Mouse (Mus musculus): ENCODE results near the gene Fkbp15. TPM values are rescaled to one million over a fixed set of nuclear protein-coding genes. Genes with fewer than 3 reads are reported as not detected.

Fkbp15 gene
- total and polyA plus RNA-seq, 2 experiments: 20.0 to 22.7 TPM

GRCm38 (mm10) chr4:62372410-62372809 is 12.1 kb upstream of the Fkbp15 start:
- H3K27ac ChIP-seq (replicated peaks; ENCODE audit: insufficient read depth, low read depth, low read length): peak overlapping the region; percentile 22
- no peak overlapping the region for H3K4me3 ChIP-seq (ENCODE audit: insufficient read depth, low read depth, low read length)
- no peak overlapping the region for H3K9ac ChIP-seq (ENCODE audit: low read depth, low read length)
- TF ChIP-seq POLR2A (IDR thresholded peaks at IDR 0.05; ENCODE audit: extremely low read depth, insufficient read depth, low read length): no peak
- TF ChIP-seq CTCF (IDR thresholded peaks at IDR 0.05; ENCODE audit: low read depth, low read length): no peak
- H3K36me3 ChIP-seq (ENCODE audit: control insufficient read depth, insufficient read depth, low read length): 0 out of 2 replicates have a peak, but pooled peaks cover 3% of the 10 kb centered on the region
- H3K27me3 ChIP-seq (ENCODE audit: control insufficient read depth, insufficient read depth, low read length): no peaks in the 10 kb centered on the region
- H3K79me2 ChIP-seq (ENCODE audit: control insufficient read depth, insufficient read depth, low read length): peaks cover 35% of the 10 kb centered on the region
- no peak for DNase-seq (ENCODE audit: extremely low read depth, low read depth, low spot score)
- peaks cover 49% of the 10 kb centered on the region for H3K4me1 ChIP-seq (ENCODE audit: control insufficient read depth, insufficient read depth, low read length)
- WGBS: 24% methylated on average over 1 of the region's 1 CpGs

GRCm38 (mm10) chr4:62369091-62369490 is 8.7 kb upstream of the Fkbp15 start:
- H3K4me1 ChIP-seq (ENCODE audit: control insufficient read depth, insufficient read depth, low read length): peaks cover 50% of the 10 kb centered on the region
- H3K36me3 ChIP-seq (ENCODE audit: control insufficient read depth, insufficient read depth, low read length): 0 out of 2 replicates have a peak, but pooled peaks cover 3% of the 10 kb centered on the region
- WGBS: 20% methylated on average over 3 of the region's 3 CpGs
- peaks cover 36% of the 10 kb centered on the region for H3K79me2 ChIP-seq (ENCODE audit: control insufficient read depth, insufficient read depth, low read length)
- H3K4me3 ChIP-seq (ENCODE audit: insufficient read depth, low read depth, low read length): no peak overlapping the region
- peak; percentile 79 for DNase-seq (ENCODE audit: extremely low read depth, low read depth, low spot score)
- H3K27ac ChIP-seq (replicated peaks; ENCODE audit: insufficient read depth, low read depth, low read length): no peak overlapping the region; the same call in 1 of the 2 replicates
- H3K9ac ChIP-seq (ENCODE audit: low read depth, low read length): no peak overlapping the region
- TF ChIP-seq POLR2A (IDR thresholded peaks at IDR 0.05; ENCODE audit: extremely low read depth, insufficient read depth, low read length) (no peak), CTCF (IDR thresholded peaks at IDR 0.05; ENCODE audit: low read depth, low read length) (no peak)
- H3K27me3 ChIP-seq (ENCODE audit: control insufficient read depth, insufficient read depth, low read length): no peaks in the 10 kb centered on the region

- H3K4me1 ChIP-seq (ENCODE audit: control insufficient read depth, insufficient read depth, low read length): peaks cover 43% of the 10 kb centered on the region
- TF ChIP-seq CTCF (IDR thresholded peaks at IDR 0.05; ENCODE audit: low read depth, low read length): no peak
- TF ChIP-seq POLR2A (IDR thresholded peaks at IDR 0.05; ENCODE audit: extremely low read depth, insufficient read depth, low read length): no peak
- DNase-seq (ENCODE audit: extremely low read depth, low read depth, low spot score): peak; percentile 93
- no peak overlapping the region; the same call in 1 of the 2 replicates for H3K9ac ChIP-seq (ENCODE audit: low read depth, low read length)
- H3K27me3 ChIP-seq (ENCODE audit: control insufficient read depth, insufficient read depth, low read length): no peaks in the 10 kb centered on the region
- H3K79me2 ChIP-seq (ENCODE audit: control insufficient read depth, insufficient read depth, low read length): peaks cover 36% of the 10 kb centered on the region
- 34% methylated on average over 6 of the region's 6 CpGs for WGBS
- 0 out of 2 replicates have a peak, but pooled peaks cover 3% of the 10 kb centered on the region for H3K36me3 ChIP-seq (ENCODE audit: control insufficient read depth, insufficient read depth, low read length)
- H3K4me3 ChIP-seq (ENCODE audit: insufficient read depth, low read depth, low read length): peak overlapping the region; percentile 8; the same call in 1 of the 2 replicates
- peak overlapping the region; percentile 98 for H3K27ac ChIP-seq (replicated peaks; ENCODE audit: insufficient read depth, low read depth, low read length)
These were observed 7.2 kb upstream of the Fkbp15 start for GRCm38 (mm10) chr4:62367586-62367985.

GRCm38 (mm10) chr4:62366291-62366690 is 5.9 kb upstream of the Fkbp15 start:
- Histone ChIP-seq H3K79me2 (ENCODE audit: control insufficient read depth, insufficient read depth, low read length) (peaks cover 34% of the 10 kb centered on the region), H3K4me3 (ENCODE audit: insufficient read depth, low read depth, low read length) (no peak overlapping the region), H3K4me1 (ENCODE audit: control insufficient read depth, insufficient read depth, low read length) (peaks cover 42% of the 10 kb centered on the region), H3K9ac (ENCODE audit: low read depth, low read length) (0 out of 2 replicates have a peak overlapping the region, but pooled peaks have one; percentile 17), H3K36me3 (ENCODE audit: control insufficient read depth, insufficient read depth, low read length) (0 out of 2 replicates have a peak, but pooled peaks cover 3% of the 10 kb centered on the region), H3K27me3 (ENCODE audit: control insufficient read depth, insufficient read depth, low read length) (no peaks in the 10 kb centered on the region), H3K27ac (replicated peaks; ENCODE audit: insufficient read depth, low read depth, low read length) (peak overlapping the region; percentile 97)
- no peak for TF ChIP-seq POLR2A (IDR thresholded peaks at IDR 0.05; ENCODE audit: extremely low read depth, insufficient read depth, low read length)
- no peak for TF ChIP-seq CTCF (IDR thresholded peaks at IDR 0.05; ENCODE audit: low read depth, low read length)
- 20% methylated on average over 4 of the region's 4 CpGs for WGBS
- DNase-seq (ENCODE audit: extremely low read depth, low read depth, low spot score): peak; percentile 81

- WGBS: 19% methylated on average over 8 of the region's 8 CpGs
- Histone ChIP-seq H3K4me1 (ENCODE audit: control insufficient read depth, insufficient read depth, low read length) (peaks cover 31% of the 10 kb centered on the region), H3K27ac (replicated peaks; ENCODE audit: insufficient read depth, low read depth, low read length) (peak overlapping the region; percentile 38), H3K4me3 (ENCODE audit: insufficient read depth, low read depth, low read length) (no peak overlapping the region), H3K36me3 (ENCODE audit: control insufficient read depth, insufficient read depth, low read length) (no peaks in the 10 kb centered on the region), H3K27me3 (ENCODE audit: control insufficient read depth, insufficient read depth, low read length) (no peaks in the 10 kb centered on the region), H3K79me2 (ENCODE audit: control insufficient read depth, insufficient read depth, low read length) (peaks cover 26% of the 10 kb centered on the region; the same call in 1 of the 2 replicates), H3K9ac (ENCODE audit: low read depth, low read length) (no peak overlapping the region)
- TF ChIP-seq CTCF (IDR thresholded peaks at IDR 0.05; ENCODE audit: low read depth, low read length) (no peak), POLR2A (IDR thresholded peaks at IDR 0.05; ENCODE audit: extremely low read depth, insufficient read depth, low read length) (no peak)
- peak; percentile 83 for DNase-seq (ENCODE audit: extremely low read depth, low read depth, low spot score)
These were observed 4.0 kb upstream of the Fkbp15 start for GRCm38 (mm10) chr4:62364299-62364698.

GRCm38 (mm10) chr4:62362437-62362836 is 2.1 kb upstream of the Fkbp15 start:
- no peaks in the 10 kb centered on the region for H3K27me3 ChIP-seq (ENCODE audit: control insufficient read depth, insufficient read depth, low read length)
- WGBS: 25% methylated on average over 2 of the region's 2 CpGs
- DNase-seq (ENCODE audit: extremely low read depth, low read depth, low spot score): peak; percentile 49
- peak overlapping the region; percentile 32; the same call in 1 of the 2 replicates for H3K9ac ChIP-seq (ENCODE audit: low read depth, low read length)
- TF ChIP-seq CTCF (IDR thresholded peaks at IDR 0.05; ENCODE audit: low read depth, low read length): no peak
- peaks cover 24% of the 10 kb centered on the region; the same call in 1 of the 2 replicates for H3K79me2 ChIP-seq (ENCODE audit: control insufficient read depth, insufficient read depth, low read length)
- H3K27ac ChIP-seq (replicated peaks; ENCODE audit: insufficient read depth, low read depth, low read length): 0 out of 2 replicates have a peak overlapping the region, but pooled peaks have one; percentile 23
- H3K4me1 ChIP-seq (ENCODE audit: control insufficient read depth, insufficient read depth, low read length): peaks cover 20% of the 10 kb centered on the region
- H3K4me3 ChIP-seq (ENCODE audit: insufficient read depth, low read depth, low read length): no peak overlapping the region
- H3K36me3 ChIP-seq (ENCODE audit: control insufficient read depth, insufficient read depth, low read length): no peaks in the 10 kb centered on the region
